Mouse (Mus musculus): ENCODE results near the gene Tmem238. TPM values are rescaled to one million over a fixed set of nuclear protein-coding genes. Genes with fewer than 3 reads are reported as not detected.
"Not testable (repeated sequence)": the region's sequence is repeated elsewhere in the genome, so short reads cannot be mapped to it uniquely, and the experiment has no call there.

Tmem238 gene
- 1 to 10 TPM in 2 of 26 experiments, under 1 TPM in 1, not detected in 23; 0.53 to 1.5 (median 1.2) TPM for total RNA-seq (2018; cell fraction: chromatin; rRNA removed)
- 1 to 10 TPM in 8 of 26 experiments, under 1 TPM in 18; 0.22 to 1.8 (median 0.77) TPM for total RNA-seq (2018; cell fraction: cytosol; rRNA removed)
- total RNA-seq (2018; cell fraction: nucleus; rRNA removed) = 1 to 10 TPM in 2 of 26 experiments, under 1 TPM in 7, not detected in 17; 0.39 to 1.4 (median 0.51) TPM
- 0.67 to 1.6 TPM (median 0.70 TPM) in 3 replicates for polyA plus RNA-seq (2018)

DNA sequence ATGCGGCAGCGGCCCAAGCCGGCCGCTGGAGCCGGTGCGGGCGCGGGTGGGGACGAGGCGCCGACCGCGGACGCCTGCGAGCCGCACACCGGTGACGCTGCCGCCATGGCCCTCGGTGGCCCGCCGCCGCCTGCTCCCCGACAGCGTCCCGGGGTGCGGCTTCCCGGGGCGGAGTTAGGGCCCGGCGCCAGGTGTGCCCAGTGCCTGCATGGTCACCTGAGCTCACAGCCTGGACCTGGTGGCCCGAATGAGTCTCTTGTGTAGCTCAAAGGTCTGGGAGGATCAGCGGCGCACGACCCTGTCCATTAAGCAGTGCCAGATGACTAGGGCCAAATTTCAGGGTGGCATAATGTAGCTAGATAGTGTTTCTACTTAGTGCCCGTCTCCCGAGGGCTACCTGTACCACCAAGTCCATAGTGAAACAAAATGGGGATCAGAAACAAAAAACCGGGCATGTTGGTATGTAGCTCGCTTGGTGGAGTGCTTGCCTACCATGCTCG, at the start of gene Tmem238:
Gene Tmem238, minus strand, starts transcription at position 221 of the 500 bp plus-strand sequence.
- Histone ChIP-seq H3K27ac (no peak within 1 kb of the TSS), H3K36me3 (ENCODE audit: inconsistent target) (0 out of 2 replicates have a peak, but pooled peaks cover 2% of the 10 kb centered on the region), H3K4me3 (ENCODE audit: inconsistent target) (peak within 1 kb of the TSS; percentile 22), H3K79me2 (ENCODE audit: inconsistent target) (peaks cover 18% of the 10 kb centered on the region)
- 10% methylated on average over 40 of the region's 40 CpGs for WGBS (ENCODE audit: missing documents)

DNA sequence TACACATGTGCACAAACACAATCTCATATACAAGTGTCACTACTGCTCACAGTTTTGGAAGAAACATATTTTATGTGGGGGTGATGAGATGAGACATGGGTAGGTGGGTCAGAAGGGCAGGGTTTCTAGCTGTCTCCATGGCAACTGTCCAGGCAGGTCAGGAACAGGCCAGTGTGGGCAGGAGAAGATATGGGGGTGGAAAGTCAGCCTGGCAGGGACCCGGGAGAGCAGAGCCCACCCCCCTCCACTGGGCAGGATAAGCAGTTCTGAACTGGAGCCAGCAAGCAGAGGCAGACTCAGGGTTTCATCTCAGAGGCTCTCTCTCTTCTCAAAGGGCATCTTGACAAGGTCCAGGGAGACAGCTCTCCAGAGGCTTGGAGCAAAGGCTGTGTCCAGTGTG, 48.2 kb upstream of the Tmem238 start:
- no peaks in the 10 kb centered on the region for H3K36me3 ChIP-seq (ENCODE audit: inconsistent target)
- no peaks in the 10 kb centered on the region for H3K79me2 ChIP-seq (ENCODE audit: inconsistent target)
- no peak overlapping the region for H3K4me3 ChIP-seq (ENCODE audit: inconsistent target)
- WGBS (ENCODE audit: missing documents) = 9% methylated on average over 1 of the region's 1 CpGs
- H3K27ac ChIP-seq = no peak overlapping the region

DNA sequence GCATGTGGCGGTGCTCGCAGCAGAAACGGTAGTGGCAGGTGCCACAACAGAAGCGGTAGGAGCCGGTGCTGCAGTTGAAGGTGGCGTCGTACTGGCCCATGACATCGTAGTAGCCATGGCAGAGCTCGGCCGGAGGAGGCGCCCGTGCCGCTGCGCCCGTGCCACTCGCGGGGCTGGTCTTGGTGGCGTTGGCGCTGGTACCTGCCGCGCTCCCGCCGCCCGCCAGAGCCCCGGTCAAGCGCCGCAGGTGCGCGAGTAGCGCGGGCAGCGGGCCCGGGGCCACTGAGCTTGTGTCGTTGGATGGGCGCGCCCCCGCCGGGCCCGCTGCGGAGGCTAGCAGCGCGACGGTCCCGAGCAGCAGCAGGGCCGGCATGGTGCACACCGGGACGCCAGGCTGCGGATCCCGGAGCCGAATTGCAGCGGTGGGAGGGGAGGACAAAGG, 46.9 kb upstream of the Tmem238 start:
- Histone ChIP-seq H3K79me2 (ENCODE audit: inconsistent target) (no peaks in the 10 kb centered on the region), H3K36me3 (ENCODE audit: inconsistent target) (no peaks in the 10 kb centered on the region), H3K4me3 (ENCODE audit: inconsistent target) (no peak overlapping the region), H3K27ac (no peak overlapping the region)
- under 1% methylated on average over 47 of the region's 51 CpGs for WGBS (ENCODE audit: missing documents)

DNA sequence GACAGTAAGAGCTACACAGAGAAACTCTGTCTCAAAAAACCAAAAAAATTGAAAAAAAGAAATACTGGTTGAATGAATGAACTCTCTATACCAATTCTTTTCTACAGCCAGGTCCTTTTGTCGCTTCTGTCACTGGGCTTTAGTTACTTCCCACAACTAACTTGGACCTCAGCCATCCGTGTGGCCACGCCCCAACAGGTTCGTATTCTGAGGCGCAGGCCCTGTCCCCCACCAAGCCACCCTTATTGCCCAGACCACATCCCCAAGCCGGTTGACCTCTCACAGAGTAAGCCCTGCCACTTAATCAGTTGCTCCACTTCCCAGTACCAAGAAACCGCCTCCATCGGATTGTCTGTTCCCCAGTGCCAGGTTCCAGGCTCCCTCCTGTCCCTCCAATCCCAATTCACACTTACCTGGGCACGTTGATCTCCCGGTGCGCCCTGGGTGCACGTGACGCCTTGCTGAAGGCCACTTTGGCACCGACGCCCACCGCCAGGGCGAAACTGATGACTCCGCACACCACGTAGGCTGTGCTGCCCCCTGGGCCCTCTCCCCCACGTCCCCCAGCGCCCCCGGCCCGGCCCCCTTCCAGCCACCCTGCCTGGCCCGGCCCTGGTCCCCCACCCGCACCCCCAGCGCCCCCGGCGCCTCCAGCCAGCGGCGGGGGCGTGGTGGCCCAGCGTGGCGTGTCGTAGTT, 46.3 kb upstream of the Tmem238 start:
- no peak overlapping the region for H3K27ac ChIP-seq
- no peaks in the 10 kb centered on the region for H3K79me2 ChIP-seq (ENCODE audit: inconsistent target)
- no peaks in the 10 kb centered on the region for H3K36me3 ChIP-seq (ENCODE audit: inconsistent target)
- H3K4me3 ChIP-seq (ENCODE audit: inconsistent target) = no peak overlapping the region
- under 1% methylated on average over 29 of the region's 34 CpGs for WGBS (ENCODE audit: missing documents)

DNA sequence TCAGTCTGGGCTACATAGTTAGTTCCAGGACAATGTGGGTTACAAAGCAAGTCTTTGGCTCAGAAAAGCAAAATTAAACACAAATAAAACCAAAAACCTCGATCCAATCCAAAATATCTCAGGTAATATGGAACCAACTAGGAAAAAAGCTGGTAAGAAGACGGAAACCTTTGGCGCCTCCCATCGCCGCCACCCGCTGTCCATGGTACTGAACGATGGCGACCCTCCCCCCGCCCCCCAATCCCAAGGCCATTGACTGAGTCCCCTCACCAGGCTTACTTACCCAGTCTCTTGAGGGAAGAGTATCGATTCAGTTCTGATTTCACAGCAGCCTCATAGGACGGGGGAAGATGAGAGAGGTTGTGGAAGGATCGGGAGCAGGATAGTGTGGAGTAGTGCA, 41.0 kb upstream of the Tmem238 start:
- no peak overlapping the region for H3K4me3 ChIP-seq (ENCODE audit: inconsistent target)
- WGBS (ENCODE audit: missing documents) = 25% methylated on average over 12 of the region's 12 CpGs
- no peaks in the 10 kb centered on the region for H3K36me3 ChIP-seq (ENCODE audit: inconsistent target)
- no peak overlapping the region for H3K27ac ChIP-seq
- H3K79me2 ChIP-seq (ENCODE audit: inconsistent target) = no peaks in the 10 kb centered on the region

DNA sequence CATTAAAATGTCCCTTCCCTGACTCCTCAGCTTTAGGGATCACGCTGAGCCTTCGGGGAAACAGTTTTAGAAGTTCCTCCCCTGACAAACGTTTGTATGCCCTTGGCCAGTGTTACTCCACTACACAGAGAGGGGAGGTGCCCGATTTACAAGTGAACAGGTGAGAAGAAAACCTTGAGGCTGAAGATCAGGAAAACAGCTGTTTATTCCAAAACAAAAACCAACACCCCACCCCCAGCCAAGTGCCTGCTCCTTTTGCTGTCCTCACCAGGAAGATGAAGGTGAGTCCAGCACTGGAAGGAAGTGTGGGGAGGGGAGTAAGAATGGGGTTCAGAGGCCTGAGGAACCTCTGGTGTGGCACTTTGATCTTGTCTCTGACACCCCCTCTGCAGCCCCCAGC, 35.9 kb upstream of the Tmem238 start:
- Histone ChIP-seq H3K36me3 (ENCODE audit: inconsistent target) (no peaks in the 10 kb centered on the region), H3K27ac (no peak overlapping the region), H3K4me3 (ENCODE audit: inconsistent target) (no peak overlapping the region), H3K79me2 (ENCODE audit: inconsistent target) (no peaks in the 10 kb centered on the region)
- 71% methylated on average over 4 of the region's 4 CpGs for WGBS (ENCODE audit: missing documents)

DNA sequence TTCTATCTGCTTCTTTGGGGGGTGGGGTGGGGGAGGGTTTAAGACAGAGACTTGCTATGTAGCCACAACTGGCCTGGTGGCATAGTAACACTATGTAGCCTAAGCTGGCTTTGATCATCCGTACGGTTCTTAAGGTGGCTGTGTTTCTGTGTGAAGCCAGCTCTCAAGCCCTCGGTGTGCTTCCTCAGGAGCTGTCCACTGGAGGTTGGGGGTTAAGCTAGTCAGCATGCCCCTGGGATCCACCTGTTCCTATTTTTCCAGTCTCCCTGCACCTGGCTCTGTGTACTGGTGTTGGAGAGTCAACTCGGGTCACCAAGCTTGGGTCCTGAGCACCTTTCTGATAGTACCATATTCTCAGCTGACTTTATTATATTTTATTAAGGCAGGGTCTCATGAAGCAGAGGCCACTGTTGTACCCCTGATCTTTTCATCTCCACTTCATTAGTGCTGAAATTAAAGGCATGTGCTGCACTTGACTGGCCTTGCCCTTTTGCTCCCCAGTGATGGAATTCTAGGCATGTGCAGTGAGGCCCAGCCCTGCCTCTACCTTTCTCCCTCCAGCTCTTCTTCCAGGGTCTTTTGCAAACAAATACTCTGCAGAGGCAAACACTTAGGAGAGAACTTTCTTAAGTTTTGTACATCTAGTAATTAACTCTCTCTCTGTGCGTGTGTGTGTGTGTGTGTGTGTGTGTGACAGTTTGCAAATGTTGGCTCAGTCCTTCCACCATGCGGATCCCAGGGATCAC, 32.9 kb upstream of the Tmem238 start:
- H3K79me2 ChIP-seq (ENCODE audit: inconsistent target) = no peaks in the 10 kb centered on the region
- H3K36me3 ChIP-seq (ENCODE audit: inconsistent target) = no peaks in the 10 kb centered on the region
- 84% methylated on average over 6 of the region's 6 CpGs for WGBS (ENCODE audit: missing documents)
- H3K27ac ChIP-seq = no peak overlapping the region
- H3K4me3 ChIP-seq (ENCODE audit: inconsistent target) = no peak overlapping the region

DNA sequence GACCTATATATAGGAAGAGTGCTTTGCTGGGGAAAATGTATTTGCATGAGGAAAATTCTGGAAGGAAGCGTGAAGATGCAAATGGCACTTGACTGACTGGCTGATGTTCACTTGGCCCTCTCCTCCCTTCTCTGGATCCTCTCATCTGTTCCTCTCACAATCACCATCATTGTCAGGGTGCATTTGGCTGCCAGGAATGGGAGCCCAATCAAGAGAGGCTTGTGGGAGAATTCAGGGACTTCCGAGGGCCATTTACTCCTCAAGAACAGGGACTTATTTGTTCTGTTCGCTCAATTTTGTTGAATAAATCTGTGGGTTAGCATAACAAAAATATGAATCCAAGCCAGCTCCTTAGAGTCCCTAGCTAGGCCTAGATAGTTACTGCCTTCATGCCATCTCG, 32.2 kb upstream of the Tmem238 start:
- no peak overlapping the region for H3K4me3 ChIP-seq (ENCODE audit: inconsistent target)
- H3K36me3 ChIP-seq (ENCODE audit: inconsistent target) = no peaks in the 10 kb centered on the region
- H3K79me2 ChIP-seq (ENCODE audit: inconsistent target) = no peaks in the 10 kb centered on the region
- no peak overlapping the region for H3K27ac ChIP-seq
- 85% methylated on average over 4 of the region's 4 CpGs for WGBS (ENCODE audit: missing documents)

DNA sequence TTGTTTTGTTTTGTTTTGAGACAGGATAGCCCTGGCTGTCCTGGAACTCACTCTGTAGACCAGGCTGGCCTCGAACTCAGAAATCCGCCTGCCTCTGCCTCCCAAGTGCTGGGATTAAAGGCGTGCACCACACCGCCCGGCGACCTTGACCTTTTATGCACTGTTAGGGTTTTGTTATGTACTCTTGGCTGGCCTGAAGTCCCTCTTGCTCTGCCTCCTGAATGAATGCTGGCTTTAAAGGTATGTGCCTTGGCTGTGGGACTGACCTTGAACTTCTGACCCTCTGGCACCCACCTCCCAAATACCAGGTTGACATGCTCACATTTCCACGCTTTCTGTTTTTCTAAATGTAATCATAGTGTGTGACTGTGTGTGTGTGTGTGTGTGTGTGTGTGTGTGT, 31.5 kb upstream of the Tmem238 start:
- 81% methylated on average over 6 of the region's 7 CpGs for WGBS (ENCODE audit: missing documents)
- H3K79me2 ChIP-seq (ENCODE audit: inconsistent target); H3K36me3 ChIP-seq (ENCODE audit: inconsistent target); H3K4me3 ChIP-seq (ENCODE audit: inconsistent target); H3K27ac ChIP-seq: not testable (repeated sequence)

DNA sequence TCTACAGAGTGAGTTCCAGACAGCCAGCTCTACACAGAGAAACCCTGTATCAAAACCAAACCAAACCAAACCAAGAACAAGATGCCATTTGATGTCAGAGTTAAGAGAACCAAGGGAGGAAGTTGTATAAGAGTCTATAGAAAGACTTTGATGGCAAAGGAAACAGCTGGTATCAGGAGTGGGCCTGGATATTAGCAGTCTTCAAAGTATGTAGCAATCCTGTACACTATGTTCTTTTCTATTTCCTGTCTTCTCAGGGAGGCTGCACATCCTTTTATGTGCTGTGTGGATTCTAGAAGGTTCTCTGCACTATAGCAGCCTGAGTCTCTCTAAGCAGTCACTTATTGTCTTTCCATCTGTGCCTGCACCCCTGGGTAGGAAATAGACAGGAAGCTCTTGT, 27.1 kb upstream of the Tmem238 start:
- H3K27ac ChIP-seq = no peak overlapping the region
- no peak overlapping the region for H3K4me3 ChIP-seq (ENCODE audit: inconsistent target)
- peaks cover 4% of the 10 kb centered on the region for H3K79me2 ChIP-seq (ENCODE audit: inconsistent target)

DNA sequence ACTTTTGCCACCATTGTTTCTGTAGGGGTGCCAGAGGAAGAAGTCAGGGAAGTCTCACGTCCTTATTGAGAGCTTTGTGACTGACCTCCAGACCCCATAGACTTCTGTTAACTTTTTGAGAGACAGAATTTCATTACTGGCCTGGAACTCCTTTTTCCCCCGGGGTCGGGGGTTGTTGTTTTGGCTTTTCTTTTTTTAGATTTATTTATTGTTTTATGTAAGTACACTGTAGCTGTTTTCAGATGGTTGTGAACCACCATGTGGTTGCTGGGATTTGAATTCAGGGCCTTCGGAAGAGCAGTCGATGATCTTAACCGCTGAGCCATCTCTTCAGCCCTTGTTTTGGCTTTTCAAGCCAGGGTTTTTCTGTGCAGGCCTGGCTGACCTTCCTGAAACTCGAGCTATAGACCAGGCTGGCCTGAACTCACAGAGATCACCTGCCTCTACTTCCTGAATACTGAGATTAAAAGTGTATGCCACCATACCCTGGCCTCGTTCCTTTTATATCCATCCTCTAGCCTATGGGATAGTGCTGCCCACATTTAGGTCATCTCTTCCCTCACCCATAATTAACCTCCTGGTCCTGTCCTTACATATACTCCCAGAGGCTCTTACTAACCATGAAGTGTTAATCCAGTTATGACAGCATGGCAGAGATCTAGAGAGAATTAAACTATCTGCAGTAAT, 23.8 kb upstream of the Tmem238 start:
- Histone ChIP-seq H3K4me3 (ENCODE audit: inconsistent target) (peak overlapping the region; percentile 81), H3K27ac (peak overlapping the region; percentile 94), H3K36me3 (ENCODE audit: inconsistent target) (peaks cover 5% of the 10 kb centered on the region; the same call in 1 of the 2 replicates), H3K79me2 (ENCODE audit: inconsistent target) (peaks cover 37% of the 10 kb centered on the region)
- WGBS (ENCODE audit: missing documents) = 16% methylated on average over 8 of the region's 8 CpGs

More for the DNA sequence above, 27.1 kb upstream of the Tmem238 start:
- no peaks in the 10 kb centered on the region for H3K36me3 ChIP-seq (ENCODE audit: inconsistent target)

DNA sequence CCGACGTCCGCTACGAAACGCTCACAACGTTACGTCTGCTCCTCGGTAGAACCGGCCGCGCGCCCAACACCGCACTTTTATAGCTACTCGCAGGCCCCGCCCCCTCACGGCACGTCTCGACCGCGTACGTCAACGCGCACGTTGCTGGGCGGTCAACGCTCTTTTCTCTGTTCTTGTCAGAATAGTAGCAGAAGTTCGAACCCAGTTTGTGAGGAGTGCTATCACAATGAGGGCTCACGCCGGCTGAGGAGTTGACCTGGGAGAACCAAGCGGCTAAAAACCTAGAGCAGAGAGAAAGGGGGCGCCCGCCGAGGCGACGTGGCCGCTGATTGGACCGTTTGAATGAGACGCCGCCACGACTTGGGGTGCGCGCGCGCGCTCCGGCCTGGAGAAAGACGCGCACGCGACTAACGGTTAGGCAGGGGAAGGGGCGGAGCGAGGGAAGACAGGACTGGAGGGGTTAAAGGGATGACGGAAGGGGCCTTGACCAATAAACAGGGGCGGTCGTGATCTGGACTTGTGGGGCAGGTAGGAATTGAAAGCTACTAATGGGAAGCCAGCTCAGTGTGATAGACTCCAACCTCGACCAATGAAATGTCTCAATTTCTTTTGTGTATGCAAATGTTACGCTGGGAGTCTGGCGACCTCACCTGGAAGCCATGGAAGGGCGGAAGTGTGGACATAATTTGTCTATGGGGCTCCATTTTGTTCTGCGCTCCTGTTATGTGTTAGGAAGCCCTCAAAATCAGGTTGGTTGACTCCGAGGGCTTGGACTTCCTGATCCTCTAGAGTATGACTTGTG, 23.0 kb upstream of the Tmem238 start, which contains the start of gene Ube2s:
Gene Ube2s, minus strand, starts transcription at position 288 of the 802 bp plus-strand sequence.
- peaks cover 6% of the 10 kb centered on the region; the same call in 1 of the 2 replicates for H3K36me3 ChIP-seq (ENCODE audit: inconsistent target)
- peak within 1 kb of the TSS; percentile 94 for H3K27ac ChIP-seq
- peaks cover 37% of the 10 kb centered on the region for H3K79me2 ChIP-seq (ENCODE audit: inconsistent target)
- WGBS (ENCODE audit: missing documents) = 1% methylated on average over 54 of the region's 62 CpGs
- peak within 1 kb of the TSS; percentile 98 for H3K4me3 ChIP-seq (ENCODE audit: inconsistent target)

DNA sequence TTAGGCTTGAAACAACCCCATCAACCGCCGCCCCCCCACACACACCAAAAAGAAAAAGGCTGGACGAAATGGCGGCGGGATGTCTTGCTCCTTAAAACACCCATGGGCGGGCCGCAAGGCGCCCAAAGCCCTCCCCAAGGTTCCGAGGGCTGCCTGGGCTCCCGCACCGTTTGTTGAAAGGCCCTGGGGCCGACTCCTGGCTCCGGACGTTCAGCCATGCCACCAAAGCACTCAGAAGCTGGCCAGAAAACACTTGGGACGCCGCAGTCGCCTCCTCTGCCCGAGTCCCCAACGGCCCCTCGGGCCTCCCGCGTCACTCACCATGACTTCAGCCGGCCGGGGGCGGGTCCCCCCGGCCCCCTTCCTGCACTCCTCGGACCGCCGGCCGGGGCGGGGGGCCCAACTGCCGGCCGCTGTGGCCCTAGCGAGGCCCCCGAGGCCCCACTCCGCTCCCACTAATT, 22.4 kb upstream of the Tmem238 start:
- Histone ChIP-seq H3K27ac (peak overlapping the region; percentile 78), H3K79me2 (ENCODE audit: inconsistent target) (peaks cover 37% of the 10 kb centered on the region), H3K4me3 (ENCODE audit: inconsistent target) (peak overlapping the region; percentile 98), H3K36me3 (ENCODE audit: inconsistent target) (peaks cover 12% of the 10 kb centered on the region; the same call in 1 of the 2 replicates)
- WGBS (ENCODE audit: missing documents) = 0% methylated on average over 26 of the region's 36 CpGs
